In genomic region chr5:97127284-97127683, GRCm38 (mm10) we compare ENCODE assay signal across 17 mouse cellular contexts.
"Had no signal": no experiment of that assay in that cellular context is flagged by ENCODE, and none has a peak within 500 bp of the region (broad histone marks: within the 10 kb centered on the region; RNA-seq: fewer than 3 reads in every experiment).

No protein-coding gene starts in this region.

- H3K4me2 ChIP-seq: neural tube, embryonic 12.5 days; neural tube, embryonic 13.5 days; neural tube, embryonic 15.5 days; stomach, embryonic 15.5 days had no signal

- H3K4me1 ChIP-seq: neural tube, embryonic 12.5 days; neural tube, embryonic 13.5 days; stomach, embryonic 15.5 days had no signal

- DNase-seq: retina, postnatal 1 day; right cerebral cortex, adult 18-20 months; right cerebral cortex, postnatal 14 days; right cerebral cortex, postnatal 25 days; right cerebral cortex, postnatal 4 days; spleen, adult 18-20 months; thymus, adult 18-20 months; thymus, adult 2 months; thymus, postnatal 14 days; thymus, postnatal 25 days; thymus, postnatal 36 days; thymus, postnatal 4 days had no signal

- H3K4me3 ChIP-seq: neural tube, embryonic 12.5 days; neural tube, embryonic 13.5 days; neural tube, embryonic 15.5 days; stomach, embryonic 15.5 days had no signal

- H3K27me3 ChIP-seq: neural tube, embryonic 12.5 days; stomach, embryonic 15.5 days had no signal

- H3K9me3 ChIP-seq: neural tube, embryonic 12.5 days; neural tube, embryonic 13.5 days; neural tube, embryonic 15.5 days; stomach, embryonic 15.5 days had no signal

- H3K9ac ChIP-seq: neural tube, embryonic 12.5 days; neural tube, embryonic 13.5 days; neural tube, embryonic 15.5 days; stomach, embryonic 15.5 days had no signal

- H3K27ac ChIP-seq: neural tube, embryonic 12.5 days; neural tube, embryonic 13.5 days; neural tube, embryonic 15.5 days; stomach, embryonic 15.5 days; stomach, postnatal 0 days had no signal

- H3K36me3 ChIP-seq: neural tube, embryonic 12.5 days; neural tube, embryonic 13.5 days; neural tube, embryonic 15.5 days; stomach, embryonic 15.5 days had no signal
